In the genomic region with DNA sequence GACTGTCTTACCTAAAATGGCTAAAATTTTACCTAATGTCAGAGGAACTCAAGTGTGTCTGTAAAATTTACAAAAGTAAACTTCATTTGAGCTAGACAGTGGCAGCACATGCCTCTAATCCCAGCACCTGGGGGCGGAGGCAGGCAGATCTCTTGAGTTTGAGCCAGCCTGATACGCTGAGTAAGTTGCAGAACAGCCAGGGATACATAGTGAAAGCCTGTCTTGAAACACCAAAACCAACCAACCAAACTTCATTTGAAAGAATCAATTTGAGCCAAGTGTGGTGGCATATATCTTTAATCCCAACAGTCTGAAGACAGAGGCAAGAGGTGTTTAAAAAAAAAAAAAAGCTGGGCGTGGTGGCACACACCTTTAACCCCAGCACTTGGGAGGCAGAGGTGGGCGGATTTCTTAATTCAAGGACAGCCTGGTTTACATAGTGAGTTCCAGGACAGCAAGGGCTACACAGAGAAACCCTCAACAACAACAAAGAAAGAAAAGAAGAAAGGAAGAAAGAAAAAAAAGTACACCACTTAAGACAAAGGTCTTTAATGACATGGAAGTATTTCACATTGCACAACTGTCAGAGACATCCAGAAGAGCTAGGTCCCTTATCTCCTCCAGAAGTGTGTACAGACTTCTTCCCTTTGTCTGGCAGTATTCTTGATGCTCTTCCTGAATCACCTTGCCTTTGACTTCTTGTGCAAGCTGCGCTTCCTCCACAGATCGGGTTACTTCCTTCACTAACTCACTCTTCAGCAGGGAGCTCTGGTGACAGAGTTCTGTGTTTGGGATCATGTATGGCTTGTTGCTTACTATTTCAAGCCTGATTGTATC, we compare ENCODE assay signal across 23 mouse cellular contexts. TPM values are rescaled to one million over a fixed set of nuclear protein-coding genes. Genes with fewer than 3 reads are reported as not detected.
A peak's percentile ranks its signal among the peaks of the same experiment; 100 is the strongest.
DNase-seq lines count a peak whose midpoint lies in the region; ATAC-seq and TF ChIP-seq lines count a peak whose summit lies in the region.
"Had no signal": no experiment of that assay in that cellular context is flagged by ENCODE, and none has a peak within 500 bp of the region (broad histone marks: within the 10 kb centered on the region; RNA-seq: fewer than 3 reads in every experiment).

No protein-coding gene starts in this region.

- H3K9ac ChIP-seq in midbrain, embryonic 11.5 days (ENCODE audit: low read length): no peak overlapping the region
- no peak overlapping the region for H3K9ac ChIP-seq in midbrain, embryonic 14.5 days (replicated peaks; ENCODE audit: low read length)
- H3K9ac ChIP-seq in MEL (ENCODE audit: control insufficient read depth, low read depth, low read length, poor library complexity, severe bottlenecking): no peak overlapping the region
- no peak overlapping the region for H3K9ac ChIP-seq in forebrain, embryonic 15.5 days (replicated peaks)
- no peak overlapping the region for H3K9ac ChIP-seq in heart, adult 2 months (ENCODE audit: low read depth, low read length)
- H3K9ac ChIP-seq in intestine, embryonic 15.5 days: no peak overlapping the region
- H3K9ac ChIP-seq: embryonic facial prominence, embryonic 13.5 days; forebrain, embryonic 13.5 days; heart, embryonic 12.5 days; hindbrain, embryonic 15.5 days had no signal

- no peaks in the 10 kb centered on the region for H3K79me2 ChIP-seq in MEL (ENCODE audit: control insufficient read depth, insufficient read depth, low read length, poor library complexity)
- no peaks in the 10 kb centered on the region for H3K79me2 ChIP-seq in heart, adult 2 months (replicated peaks; ENCODE audit: control insufficient read depth, insufficient read depth, low read length)

- DNase-seq in midbrain, embryonic 11.5 days (ENCODE audit: low spot score, missing footprints): peak; percentile 69
- no peak for DNase-seq in midbrain, embryonic 14.5 days
- DNase-seq in 416B (ENCODE audit: low read depth) (peak; percentile 82), MEL (ENCODE audit: low read depth, low spot score) (peak; percentile 68)
- DNase-seq in brain, adult 2 months (ENCODE audit: low read depth, low spot score): peak; percentile 10
- no peak for DNase-seq in heart, adult 2 months
- DNase-seq: adrenal gland, adult 2 months; adrenal gland, postnatal 25 days; cerebellum, adult 2 months; cerebellum, postnatal 25 days; gastrocnemius, adult 2 months; gastrocnemius, postnatal 25 days; heart, adult 18-20 months; heart, postnatal 36 days; kidney, adult 9 months had no signal

- no peak for TF ChIP-seq POLR2A in MEL (IDR thresholded peaks at IDR 0.05; ENCODE audit: control insufficient read depth in 1 of 2, insufficient read depth in 1 of 2, low read depth in 1 of 2, low read length in 2 of 2, poor library complexity in 1 of 2)
- no peak for TF ChIP-seq POLR2A in heart, adult 2 months (IDR thresholded peaks at IDR 0.05; ENCODE audit: insufficient read depth, low read depth, low read length)

- no peak for TF ChIP-seq RAD21 in MEL (IDR thresholded peaks at IDR 0.05; ENCODE audit: low read depth, low read length)

- no peak overlapping the region for H3K4me3 ChIP-seq in midbrain, embryonic 11.5 days (ENCODE audit: low read depth, low read length)
- H3K4me3 ChIP-seq in midbrain, embryonic 14.5 days (replicated peaks; ENCODE audit: low read depth, low read length): no peak overlapping the region
- H3K4me3 ChIP-seq in MEL (ENCODE audit: control insufficient read depth in 1 of 2, insufficient read depth in 1 of 2, low read depth in 2 of 2, low read length in 2 of 2): no peak overlapping the region
- H3K4me3 ChIP-seq in forebrain, embryonic 15.5 days: no peak overlapping the region
- no peak overlapping the region for H3K4me3 ChIP-seq in heart, adult 2 months
- no peak overlapping the region for H3K4me3 ChIP-seq in intestine, embryonic 15.5 days (replicated peaks)
- H3K4me3 ChIP-seq: embryonic facial prominence, embryonic 13.5 days; forebrain, embryonic 13.5 days; gastrocnemius, adult 2 months; heart, embryonic 12.5 days; hindbrain, embryonic 15.5 days had no signal

- no peak overlapping the region for H3K27ac ChIP-seq in midbrain, embryonic 11.5 days (ENCODE audit: low read depth, low read length)
- no peak overlapping the region for H3K27ac ChIP-seq in midbrain, embryonic 14.5 days (replicated peaks; ENCODE audit: low read depth, low read length)
- no peak overlapping the region for H3K27ac ChIP-seq in MEL (ENCODE audit: control insufficient read depth, low read depth, low read length)
- no peak overlapping the region for H3K27ac ChIP-seq in forebrain, embryonic 15.5 days (replicated peaks)
- no peak overlapping the region for H3K27ac ChIP-seq in heart, adult 2 months
- no peak overlapping the region for H3K27ac ChIP-seq in intestine, embryonic 15.5 days
- H3K27ac ChIP-seq: embryonic facial prominence, embryonic 13.5 days; forebrain, embryonic 13.5 days; gastrocnemius, adult 2 months; hindbrain, embryonic 15.5 days had no signal

- ATAC-seq in midbrain, embryonic 11.5 days (ENCODE audit: low FRiP score): no peak
- ATAC-seq in midbrain, embryonic 14.5 days (ENCODE audit: low FRiP score, low TSS enrichment): no peak
- ATAC-seq in forebrain, embryonic 15.5 days (replicated peaks): no peak
- no peak for ATAC-seq in intestine, embryonic 15.5 days
- ATAC-seq: activated CD4-positive, CD25-positive, alpha-beta regulatory T cell, adult 4 months; forebrain, embryonic 13.5 days; intestine, postnatal 0 days had no signal

- no peak for TF ChIP-seq CTCF in MEL (IDR thresholded peaks at IDR 0.05 in 2 of 3, conservative IDR thresholded peaks at IDR 0.05 in 1 of 3; ENCODE audit: control insufficient read depth in 1 of 3, insufficient read depth in 1 of 3, low read depth in 2 of 3, low read length in 3 of 3, poor library complexity in 1 of 3, severe bottlenecking in 1 of 3)
- TF ChIP-seq CTCF in heart, adult 2 months (IDR thresholded peaks at IDR 0.05): no peak

- WGBS in midbrain, embryonic 11.5 days: 87% methylated on average over 6 of the region's 6 CpGs
- 83% methylated on average over 6 of the region's 6 CpGs for WGBS in midbrain, embryonic 14.5 days
- 89% methylated on average over 6 of the region's 6 CpGs for WGBS in forebrain, embryonic 15.5 days
- WGBS in heart, adult 2 months: 79% methylated on average over 6 of the region's 6 CpGs
- 78% methylated on average over 6 of the region's 6 CpGs for WGBS in intestine, embryonic 15.5 days

- peak in 1 of 2 experiments; percentile 48; a peak in 1 of 4 replicates for TF ChIP-seq EP300 in MEL (IDR thresholded peaks at IDR 0.05; ENCODE audit: low read depth in 1 of 2, low read length in 2 of 2)
- no peak for TF ChIP-seq EP300 in heart, adult 2 months (IDR thresholded peaks at IDR 0.05; ENCODE audit: insufficient read depth, low read depth, low read length)

- no peaks in the 10 kb centered on the region for H3K4me1 ChIP-seq in midbrain, embryonic 11.5 days (ENCODE audit: control insufficient read depth, insufficient read depth, low read length)
- H3K4me1 ChIP-seq in midbrain, embryonic 14.5 days (ENCODE audit: control insufficient read depth, insufficient read depth, low read length): no peaks in the 10 kb centered on the region
- H3K4me1 ChIP-seq in MEL (ENCODE audit: control insufficient read depth in 1 of 2, insufficient read depth in 2 of 2, low read length in 2 of 2): 0 out of 4 replicates have a peak, but pooled peaks cover 0 to 3% of the 10 kb centered on the region in 2 experiments
- H3K4me1 ChIP-seq in forebrain, embryonic 15.5 days: no peaks in the 10 kb centered on the region
- H3K4me1 ChIP-seq in heart, adult 2 months (ENCODE audit: control insufficient read depth, insufficient read depth, low read length): no peaks in the 10 kb centered on the region
- H3K4me1 ChIP-seq in intestine, embryonic 15.5 days (replicated peaks): no peaks in the 10 kb centered on the region
- H3K4me1 ChIP-seq: embryonic facial prominence, embryonic 13.5 days; forebrain, embryonic 13.5 days; heart, embryonic 12.5 days; hindbrain, embryonic 15.5 days had no signal

- H3K27me3 ChIP-seq in midbrain, embryonic 11.5 days (ENCODE audit: control insufficient read depth, insufficient read depth, low read length): no peaks in the 10 kb centered on the region
- no peaks in the 10 kb centered on the region for H3K27me3 ChIP-seq in midbrain, embryonic 14.5 days (ENCODE audit: control insufficient read depth, insufficient read depth, low read length)
- H3K27me3 ChIP-seq in MEL (ENCODE audit: control insufficient read depth in 1 of 2, insufficient read depth in 2 of 2, low read length in 2 of 2): no peaks in the 10 kb centered on the region
- H3K27me3 ChIP-seq in forebrain, embryonic 15.5 days: no peaks in the 10 kb centered on the region
- H3K27me3 ChIP-seq in heart, adult 2 months (ENCODE audit: control insufficient read depth, insufficient read depth, low read length): no peaks in the 10 kb centered on the region
- H3K27me3 ChIP-seq in intestine, embryonic 15.5 days (replicated peaks): no peaks in the 10 kb centered on the region
- H3K27me3 ChIP-seq: embryonic facial prominence, embryonic 13.5 days; forebrain, embryonic 13.5 days; heart, embryonic 12.5 days; hindbrain, embryonic 15.5 days had no signal

- intact Hi-C loops in heart, adult 2 months (cut with DNase I): no loop called here

- no peak overlapping the region for H3K4me2 ChIP-seq in midbrain, embryonic 11.5 days
- no peak overlapping the region for H3K4me2 ChIP-seq in midbrain, embryonic 14.5 days (ENCODE audit: low read length)
- no peak overlapping the region for H3K4me2 ChIP-seq in forebrain, embryonic 15.5 days (replicated peaks)
- H3K4me2 ChIP-seq in intestine, embryonic 15.5 days (replicated peaks): no peak overlapping the region
- H3K4me2 ChIP-seq: embryonic facial prominence, embryonic 13.5 days; forebrain, embryonic 13.5 days; heart, embryonic 12.5 days; hindbrain, embryonic 15.5 days had no signal

- peaks cover 17% of the 10 kb centered on the region for H3K36me3 ChIP-seq in midbrain, embryonic 11.5 days (ENCODE audit: control insufficient read depth, insufficient read depth, low read length)
- H3K36me3 ChIP-seq in midbrain, embryonic 14.5 days (ENCODE audit: control insufficient read depth, insufficient read depth, low read length): peaks cover 68% of the 10 kb centered on the region
- peaks cover 10 to 24% of the 10 kb centered on the region in 2 experiments for H3K36me3 ChIP-seq in MEL (ENCODE audit: control insufficient read depth in 1 of 2, insufficient read depth in 2 of 2, low read length in 2 of 2)
- H3K36me3 ChIP-seq in forebrain, embryonic 15.5 days: peaks cover 70% of the 10 kb centered on the region
- H3K36me3 ChIP-seq in heart, adult 2 months (ENCODE audit: control insufficient read depth, insufficient read depth, low read length): peaks cover 3% of the 10 kb centered on the region; the same call in 1 of the 2 replicates
- peaks cover 17% of the 10 kb centered on the region for H3K36me3 ChIP-seq in intestine, embryonic 15.5 days

- no peaks in the 10 kb centered on the region for H3K9me3 ChIP-seq in midbrain, embryonic 11.5 days (ENCODE audit: control insufficient read depth, low read length)
- no peaks in the 10 kb centered on the region for H3K9me3 ChIP-seq in midbrain, embryonic 14.5 days (ENCODE audit: control insufficient read depth, low read length)
- no peaks in the 10 kb centered on the region for H3K9me3 ChIP-seq in MEL (replicated peaks; ENCODE audit: insufficient read depth, low read length)
- H3K9me3 ChIP-seq in forebrain, embryonic 15.5 days: no peaks in the 10 kb centered on the region
- no peaks in the 10 kb centered on the region for H3K9me3 ChIP-seq in intestine, embryonic 15.5 days
- H3K9me3 ChIP-seq: embryonic facial prominence, embryonic 13.5 days; forebrain, embryonic 13.5 days; heart, embryonic 12.5 days; hindbrain, embryonic 15.5 days had no signal

RNA-seq across cellular contexts. Expression of gene Tipin, which starts 25.3 kb away (rescaled TPM):
- 286 TPM in 2 replicates for polyA plus RNA-seq in midbrain, embryonic 11.5 days (2014; fragmentation: Nextera tagmentation; extraction: Ambion mirVana)
- 79.8 and 103 TPM in 2 replicates for polyA plus RNA-seq in midbrain, embryonic 14.5 days (2014; fragmentation: Nextera tagmentation; extraction: Ambion mirVana)
- 176 and 189 TPM in 2 replicates for total RNA-seq in MEL (2012; rRNA removed)
- polyA plus RNA-seq in MEL (2012; ENCODE audit: insufficient read depth in 1 of 2, insufficient read length in 2 of 2, low read depth in 1 of 2, low replicate concordance in 2 of 2, missing spikeins in 1 of 2): 100 to 1,000 TPM in 1 of 2 experiments, not detected in 1; 128 TPM
- 130 TPM in 2 replicates for polyA plus RNA-seq in forebrain, embryonic 15.5 days (2015; fragmentation: Nextera tagmentation; extraction: Ambion mirVana)
- 1 to 10 TPM; 9.2 to 9.3 TPM for total RNA-seq in heart, adult 2 months (2021)
- polyA plus RNA-seq in heart, adult 2 months (2012; rRNA removed): 3.8 and 7.2 TPM in 2 replicates
- 171 and 190 TPM in 2 replicates for polyA plus RNA-seq in intestine, embryonic 15.5 days (2015; fragmentation: Nextera tagmentation; extraction: Ambion mirVana)

RNA-seq across cellular contexts. Expression of gene Dis3l, which starts 34.4 kb away (rescaled TPM):
- 26.5 and 27.1 TPM in 2 replicates for polyA plus RNA-seq in midbrain, embryonic 11.5 days (2014; fragmentation: Nextera tagmentation; extraction: Ambion mirVana)
- polyA plus RNA-seq in midbrain, embryonic 14.5 days (2014; fragmentation: Nextera tagmentation; extraction: Ambion mirVana): 17.1 and 23.9 TPM in 2 replicates
- 13.1 and 13.4 TPM in 2 replicates for total RNA-seq in MEL (2012; rRNA removed)
- 10 to 100 TPM in 1 of 2 experiments, not detected in 1; 14.0 TPM for polyA plus RNA-seq in MEL (2012; ENCODE audit: insufficient read depth in 1 of 2, insufficient read length in 2 of 2, low read depth in 1 of 2, low replicate concordance in 2 of 2, missing spikeins in 1 of 2)
- polyA plus RNA-seq in forebrain, embryonic 15.5 days (2015; fragmentation: Nextera tagmentation; extraction: Ambion mirVana): 23.4 and 23.7 TPM in 2 replicates
- 10 to 100 TPM; 24.5 to 24.6 TPM for total RNA-seq in heart, adult 2 months (2021)
- 10.6 and 18.6 TPM in 2 replicates for polyA plus RNA-seq in heart, adult 2 months (2012; rRNA removed)
- polyA plus RNA-seq in intestine, embryonic 15.5 days (2015; fragmentation: Nextera tagmentation; extraction: Ambion mirVana): 19.3 and 19.8 TPM in 2 replicates

RNA-seq across cellular contexts. Expression of gene Map2k1, which starts 53.3 kb away (rescaled TPM):
- polyA plus RNA-seq in midbrain, embryonic 11.5 days (2014; fragmentation: Nextera tagmentation; extraction: Ambion mirVana): 78.2 and 78.8 TPM in 2 replicates
- polyA plus RNA-seq in midbrain, embryonic 14.5 days (2014; fragmentation: Nextera tagmentation; extraction: Ambion mirVana): 46.4 and 50.7 TPM in 2 replicates
- 29.2 and 40.4 TPM in 2 replicates for total RNA-seq in MEL (2012; rRNA removed)
- 10 to 100 TPM in 1 of 2 experiments, not detected in 1; 48.0 TPM for polyA plus RNA-seq in MEL (2012; ENCODE audit: insufficient read depth in 1 of 2, insufficient read length in 2 of 2, low read depth in 1 of 2, low replicate concordance in 2 of 2, missing spikeins in 1 of 2)
- 46.0 and 47.8 TPM in 2 replicates for polyA plus RNA-seq in forebrain, embryonic 15.5 days (2015; fragmentation: Nextera tagmentation; extraction: Ambion mirVana)
- 10 to 100 TPM; 47.2 to 47.5 TPM for total RNA-seq in heart, adult 2 months (2021)
- polyA plus RNA-seq in heart, adult 2 months (2012; rRNA removed): 30.0 and 43.3 TPM in 2 replicates
- 97.9 and 102 TPM in 2 replicates for polyA plus RNA-seq in intestine, embryonic 15.5 days (2015; fragmentation: Nextera tagmentation; extraction: Ambion mirVana)

Comparison
In these comparisons a context has a peak if more than half of its experiments do, and no peak if none do; other contexts are left out.
1. DNase-seq: peak in midbrain, embryonic 11.5 days (single experiment), 416B (single experiment), MEL (single experiment) and brain, adult 2 months (single experiment); none in midbrain, embryonic 14.5 days (single experiment) and heart, adult 2 months (0 of 2).